Mouse (Mus musculus) T-cell, adult 2 months (primary cell): ENCODE measurements around the gene Slc25a54.

Source experiments
- DNase-seq: peaks from one replicate; pipeline ENCODE4 v3.0.0; 2022; ENCODE audit warnings: low spot score

Slc25a54 gene

DNA sequence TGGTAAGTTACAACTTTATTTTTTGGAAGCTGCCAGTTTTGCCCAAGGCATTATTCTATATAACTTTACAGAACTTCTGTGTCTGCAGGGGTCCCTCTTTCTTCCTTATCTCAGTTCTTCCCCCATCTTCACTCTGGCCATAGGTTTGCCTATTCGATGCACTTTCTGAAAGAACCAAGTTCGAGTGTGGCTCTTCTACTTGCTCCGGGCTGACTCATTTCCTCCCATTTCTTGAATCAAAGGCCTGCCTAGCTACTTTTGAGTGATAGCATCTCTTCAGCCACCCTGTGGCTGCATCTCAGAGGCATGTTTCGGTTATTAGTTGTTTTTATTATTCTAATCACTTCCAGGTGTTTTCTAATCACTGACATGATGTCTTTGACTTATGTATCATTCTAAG, 43.8 kb downstream of the Slc25a54 start:
- DNase-seq: peak; percentile 4

GRCm38 (mm10) chr3:109125531-109125930, 45.3 kb downstream of the Slc25a54 start:
- DNase-seq: no peak

DNA sequence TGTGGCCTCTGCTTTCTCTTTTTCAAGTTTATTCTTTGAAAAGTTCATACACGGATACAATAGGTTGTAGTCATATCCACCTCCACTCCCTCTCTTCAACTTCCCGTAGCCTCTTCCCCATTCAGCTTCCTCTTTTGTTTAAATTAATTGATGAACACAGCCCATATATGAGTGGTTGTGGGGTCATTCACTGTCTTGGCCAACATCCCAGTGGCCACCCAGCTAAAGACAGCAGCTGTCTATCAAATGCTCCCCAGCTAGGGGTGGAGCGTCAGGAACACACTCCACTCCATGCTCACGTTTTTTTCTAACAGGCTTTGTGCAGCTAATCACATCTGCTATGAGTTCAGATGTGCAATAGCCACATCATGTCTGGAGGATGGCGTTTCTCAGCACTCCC, 49.5 kb downstream of the Slc25a54 start:
- no peak for DNase-seq

DNA sequence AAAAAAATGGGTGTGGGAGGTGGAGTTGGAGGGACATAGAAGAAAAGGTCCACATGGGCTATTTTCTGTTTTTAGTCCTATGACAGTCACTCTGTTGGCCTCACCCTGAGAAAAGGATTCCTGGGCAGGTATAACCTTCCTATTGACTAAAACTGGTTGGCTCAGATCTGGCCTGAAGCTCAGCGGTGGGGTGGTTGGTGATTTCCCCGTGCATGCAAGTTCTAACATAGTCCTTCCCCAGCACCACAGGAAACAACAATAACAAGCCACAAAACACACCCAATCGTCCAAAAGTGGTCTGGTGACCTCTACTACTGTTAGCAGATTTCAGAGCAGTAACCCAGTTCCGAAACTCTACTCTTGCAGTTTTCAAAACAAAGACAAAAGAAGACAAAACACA, 52.7 kb downstream of the Slc25a54 start:
- no peak for DNase-seq

DNA sequence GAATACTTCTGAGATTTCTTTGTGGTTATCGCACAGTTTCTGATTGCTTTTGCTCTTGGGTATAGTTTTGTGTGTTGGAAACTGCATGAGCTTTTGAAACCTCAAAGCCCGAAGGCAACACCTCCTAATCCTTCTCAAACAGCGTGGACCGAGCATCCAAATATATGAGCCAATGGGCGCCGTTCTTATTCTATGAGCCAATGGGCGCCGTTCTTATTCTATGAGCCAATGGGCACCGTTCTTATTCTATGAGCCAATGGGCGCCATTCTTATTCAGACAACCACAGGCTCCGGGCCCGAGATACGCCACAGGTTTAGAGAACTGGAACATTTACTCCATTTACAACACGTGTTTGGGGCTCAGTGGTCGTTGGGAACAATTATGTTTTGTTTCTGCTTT, 53.8 kb downstream of the Slc25a54 start:
- DNase-seq: no peak

GRCm38 (mm10) chr3:109135352-109135751, 55.1 kb downstream of the Slc25a54 start:
- DNase-seq: no peak

GRCm38 (mm10) chr3:109152561-109152960, 72.3 kb downstream of the Slc25a54 start:
- no peak for DNase-seq

DNA sequence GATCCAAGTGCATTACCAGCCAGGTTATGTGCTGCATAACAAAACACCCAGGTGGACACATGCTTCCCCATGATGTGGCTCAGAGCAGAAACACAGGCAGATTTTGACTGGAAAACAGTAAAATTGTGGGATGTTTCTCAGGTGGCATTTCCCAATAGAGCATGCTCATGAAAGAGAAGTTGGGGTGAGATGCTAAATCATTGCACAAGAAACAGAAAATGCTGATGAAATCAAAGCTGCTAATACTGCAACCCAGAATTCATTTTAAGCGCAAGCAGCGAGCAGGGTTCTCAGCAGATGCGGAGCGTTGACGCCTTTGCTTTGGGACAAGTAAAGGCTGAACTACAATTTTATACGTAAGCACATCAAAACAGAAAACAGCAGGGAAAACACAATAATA, 73.1 kb downstream of the Slc25a54 start:
- no peak for DNase-seq

DNA sequence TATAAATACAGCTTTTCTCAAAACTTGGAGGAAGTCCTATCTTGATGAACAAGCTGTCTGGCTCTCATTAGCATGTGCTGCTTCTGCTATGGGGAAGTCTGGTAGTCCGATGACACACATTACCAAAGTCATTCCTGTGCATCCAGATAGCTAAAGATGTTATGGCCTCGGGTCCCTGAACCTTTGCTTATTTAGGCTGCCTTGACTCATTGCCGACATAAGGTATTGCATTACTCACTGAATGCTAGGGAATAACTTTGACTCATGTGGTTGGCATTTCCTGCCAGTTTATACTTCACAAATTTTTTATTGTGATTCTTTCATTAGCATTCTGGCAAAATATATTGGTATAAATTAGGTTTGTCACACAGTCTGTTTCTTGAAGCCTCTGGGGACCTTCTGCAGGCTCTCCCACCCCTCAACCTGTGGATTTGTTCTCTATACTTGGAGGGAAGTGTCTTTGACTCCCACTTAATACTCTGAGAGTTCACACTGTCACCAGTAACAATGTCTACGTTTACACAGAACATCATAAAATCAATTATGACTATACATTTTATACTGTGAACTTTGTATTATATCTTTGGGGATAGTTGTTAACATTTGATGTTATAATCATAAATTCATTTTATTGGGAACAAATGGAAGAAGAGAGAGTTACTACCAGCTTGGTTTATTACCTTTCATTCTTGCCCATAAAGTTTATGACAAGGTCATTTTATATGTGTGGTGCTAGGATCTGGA, 75.8 kb downstream of the Slc25a54 start:
- DNase-seq: no peak

DNA sequence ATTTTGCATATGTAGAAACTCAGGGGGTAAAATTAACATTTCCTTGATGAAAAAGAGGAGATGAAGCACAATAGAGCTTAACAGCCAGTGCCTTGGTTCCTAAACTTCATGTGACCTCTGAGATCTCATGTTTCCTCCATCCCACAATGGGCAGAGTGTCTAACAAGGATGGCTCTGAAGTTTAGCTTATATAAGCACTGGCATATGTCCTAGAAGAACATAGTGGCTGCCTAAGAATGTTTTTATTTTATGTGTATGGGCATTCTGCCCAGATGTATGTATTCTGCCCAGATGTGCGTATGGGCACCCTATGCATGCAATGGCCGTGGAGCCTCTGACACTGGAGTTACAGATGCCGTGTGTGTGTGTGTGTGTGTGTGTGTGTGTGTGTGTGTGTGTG, 77.2 kb downstream of the Slc25a54 start:
- no peak for DNase-seq

GRCm38 (mm10) chr3:109164088-109164487, 83.8 kb downstream of the Slc25a54 start:
- DNase-seq: no peak

GRCm38 (mm10) chr3:109164644-109165043, 84.4 kb downstream of the Slc25a54 start:
- no peak for DNase-seq

DNA sequence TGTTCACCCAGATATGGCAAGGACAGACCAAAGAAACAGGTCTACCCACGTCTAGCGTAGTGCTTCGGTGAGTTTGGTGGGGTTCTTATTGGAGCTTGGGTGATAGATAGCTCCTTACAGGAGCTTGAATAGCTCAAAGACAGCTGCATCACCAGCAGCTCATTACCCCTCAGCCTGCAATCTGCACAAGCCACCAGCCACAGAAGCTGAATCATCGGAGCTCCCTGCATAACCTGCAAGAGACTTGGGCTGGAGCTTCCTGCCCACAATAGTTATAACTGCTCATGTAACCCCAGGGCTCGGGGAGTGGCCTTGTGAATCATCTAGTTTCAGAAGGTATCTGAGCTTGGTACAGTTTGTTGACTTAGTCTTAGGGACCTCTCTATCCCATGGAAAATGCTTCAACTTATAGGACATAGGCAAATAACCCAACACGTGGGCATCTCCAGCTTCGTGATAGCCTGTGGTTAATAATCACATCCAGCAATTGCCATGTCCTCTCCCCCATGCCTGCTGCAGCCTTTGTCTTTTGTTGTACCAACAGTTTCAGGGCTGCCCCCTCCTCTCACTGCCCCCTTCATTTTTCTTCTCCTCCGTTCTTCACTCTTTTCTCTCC, 85.1 kb downstream of the Slc25a54 start:
- DNase-seq: no peak
